Mouse (Mus musculus): ENCODE measurements at regions not wholly inside any gene's neighbourhood (a gene's known extent, or its start where the extent isn't known, plus 50 kb on each side); places are given as distances from the start of the nearest gene placed in this dataset.
A peak's percentile ranks its signal among the peaks of the same experiment; 100 is the strongest.

- peak; percentile 38 for DNase-seq (ENCODE audit: low read depth)
These were observed 54.6 kb upstream of the Cit start for GRCm38 (mm10) chr5:115790436-115790835.
